Mouse (Mus musculus) monocyte, adult 2 months (primary cell): ENCODE results near the gene Mpp1.

ENCODE experiments used
- DNase-seq, 2 experiments: peaks; one replicate each; pipeline ENCODE4 v3.0.0; 2022; ENCODE audit warnings: low spot score in 2 of 2, low read depth in 1 of 2

Gene Mpp1

DNA sequence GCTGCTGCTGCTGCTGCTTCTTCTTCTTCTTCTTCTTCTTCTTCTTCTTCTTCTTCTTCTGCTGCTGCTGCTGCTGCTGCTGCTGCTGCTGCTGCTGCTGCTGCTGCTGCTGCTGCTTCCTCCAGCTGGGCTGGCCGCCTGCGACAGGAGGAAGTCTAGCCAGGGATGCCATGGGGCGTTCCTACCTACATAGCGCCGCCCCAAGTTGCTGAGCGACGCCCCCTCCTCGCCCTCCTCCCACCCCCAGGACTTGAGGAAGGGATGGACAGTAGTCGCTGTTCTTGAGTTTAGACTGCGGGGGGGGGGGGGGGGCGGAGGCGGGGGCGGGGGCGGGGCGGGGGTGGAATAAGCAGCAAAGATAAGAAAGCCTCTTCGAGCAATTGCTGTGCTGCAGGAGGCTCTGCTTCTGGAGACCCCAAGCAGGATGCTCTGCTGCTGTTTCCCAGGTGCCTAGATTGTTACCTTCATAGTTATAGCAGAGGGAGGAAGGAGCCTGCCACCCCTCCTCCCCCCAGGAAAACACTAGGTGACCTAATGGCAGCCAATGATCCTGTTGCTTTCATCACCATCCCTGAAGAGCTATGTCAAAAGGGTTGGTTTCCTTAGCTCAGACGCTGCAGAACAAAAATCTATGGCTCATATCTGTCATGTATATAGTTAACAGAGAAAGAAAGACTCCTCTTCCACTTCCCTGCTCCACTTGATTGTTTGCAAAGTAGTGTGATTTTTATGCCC is 45.9 kb downstream of the Mpp1 start, which contains the start of gene Gab3:
Gab3 (minus strand) TSS at position 685 of the 735 bp plus-strand sequence.
- DNase-seq = peak; percentile 3 to 10

DNA sequence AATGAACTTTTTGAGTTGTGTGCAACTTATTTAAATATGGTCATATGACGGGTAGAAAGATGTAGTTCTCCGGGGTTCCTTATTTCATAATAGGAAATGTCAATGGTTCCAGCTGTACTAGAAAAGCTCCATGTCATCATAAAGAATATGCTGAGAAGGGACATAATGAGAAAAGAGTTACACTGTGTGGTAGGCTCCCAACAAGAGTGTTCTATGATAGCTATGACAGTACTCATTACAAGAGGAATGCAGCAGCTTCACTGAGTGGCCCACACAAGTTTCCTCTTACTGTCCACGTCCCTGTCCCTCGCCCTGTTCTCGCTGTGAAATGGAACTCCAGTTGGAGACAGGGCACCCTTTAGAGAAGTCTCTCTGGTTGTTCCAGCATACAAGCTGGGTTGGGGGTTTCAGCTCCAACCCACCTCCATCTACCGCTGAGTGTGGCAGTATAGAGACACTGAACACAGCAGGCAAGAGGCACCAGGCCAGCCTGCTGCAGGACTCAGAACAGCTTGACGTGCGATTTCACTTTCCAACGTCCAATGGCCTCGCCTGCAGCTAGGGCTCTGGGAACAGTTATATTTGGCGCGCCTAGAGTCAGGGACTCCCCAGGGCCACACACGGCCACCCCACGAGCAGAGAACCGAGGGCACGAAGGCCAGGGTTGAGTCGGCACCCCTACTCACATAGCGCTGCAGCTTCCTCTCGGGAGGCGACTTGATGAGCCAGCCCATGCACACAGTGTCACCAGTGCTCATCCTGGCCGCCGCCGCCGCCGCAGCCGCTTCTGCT is 46.6 kb downstream of the Mpp1 start:
- DNase-seq = no peak

DNA sequence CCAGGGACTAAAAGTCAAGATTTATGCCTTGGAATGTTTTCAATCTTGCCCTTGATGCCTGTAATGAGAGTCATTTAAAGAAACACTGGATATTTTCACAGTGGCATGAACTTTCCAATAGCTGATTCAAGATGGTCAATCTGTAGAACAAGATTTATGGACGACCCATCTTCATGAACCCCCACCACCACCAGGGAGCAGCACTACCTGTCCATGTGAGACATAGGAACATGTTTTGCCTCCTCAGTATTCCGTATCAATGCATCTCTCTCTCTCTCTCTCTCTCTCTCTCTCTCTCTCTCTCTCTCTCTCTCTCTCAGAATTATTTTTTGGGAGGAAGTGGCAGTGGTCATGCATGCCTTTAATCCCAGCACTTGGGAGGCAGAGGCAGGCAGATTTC is 48.5 kb downstream of the Mpp1 start:
- DNase-seq = no peak
